Mouse (Mus musculus): ENCODE measurements around the gene Gnpat.

The Gnpat gene

GRCm38 (mm10) chr8:124905482-124905881 is 42.6 kb downstream of the Gnpat start:
- no peak for DNase-seq

- no peak for DNase-seq
Observed at GRCm38 (mm10) chr8:124909936-124910335, 47.1 kb downstream of the Gnpat start.

DNA sequence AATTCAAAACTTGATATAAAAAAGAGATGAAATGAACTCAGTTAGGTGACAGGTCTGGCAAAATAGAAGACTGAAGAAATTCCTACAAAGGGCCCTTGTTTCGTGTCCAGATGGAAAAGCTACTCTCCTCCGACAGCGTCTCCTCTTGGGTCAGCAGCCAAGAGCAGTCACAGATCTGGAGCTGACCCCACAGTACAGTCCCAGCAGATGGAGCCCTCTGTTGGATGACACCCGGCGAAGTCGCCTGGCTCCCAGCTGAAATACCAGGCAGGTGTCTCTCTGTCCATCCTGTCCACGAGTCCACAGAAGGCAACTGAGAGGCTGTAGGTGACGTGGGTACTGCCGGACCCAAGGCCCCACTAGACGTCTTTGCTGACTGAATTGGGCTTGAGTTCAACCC is 47.5 kb downstream of the Gnpat start:
- no peak for DNase-seq

GRCm38 (mm10) chr8:124911938-124912872 is 49.4 kb downstream of the Gnpat start:
- DNase-seq: peak; percentile 45

- DNase-seq: peak; percentile 33
Observed at GRCm38 (mm10) chr8:124914061-124914460, 51.2 kb downstream of the Gnpat start.

DNA sequence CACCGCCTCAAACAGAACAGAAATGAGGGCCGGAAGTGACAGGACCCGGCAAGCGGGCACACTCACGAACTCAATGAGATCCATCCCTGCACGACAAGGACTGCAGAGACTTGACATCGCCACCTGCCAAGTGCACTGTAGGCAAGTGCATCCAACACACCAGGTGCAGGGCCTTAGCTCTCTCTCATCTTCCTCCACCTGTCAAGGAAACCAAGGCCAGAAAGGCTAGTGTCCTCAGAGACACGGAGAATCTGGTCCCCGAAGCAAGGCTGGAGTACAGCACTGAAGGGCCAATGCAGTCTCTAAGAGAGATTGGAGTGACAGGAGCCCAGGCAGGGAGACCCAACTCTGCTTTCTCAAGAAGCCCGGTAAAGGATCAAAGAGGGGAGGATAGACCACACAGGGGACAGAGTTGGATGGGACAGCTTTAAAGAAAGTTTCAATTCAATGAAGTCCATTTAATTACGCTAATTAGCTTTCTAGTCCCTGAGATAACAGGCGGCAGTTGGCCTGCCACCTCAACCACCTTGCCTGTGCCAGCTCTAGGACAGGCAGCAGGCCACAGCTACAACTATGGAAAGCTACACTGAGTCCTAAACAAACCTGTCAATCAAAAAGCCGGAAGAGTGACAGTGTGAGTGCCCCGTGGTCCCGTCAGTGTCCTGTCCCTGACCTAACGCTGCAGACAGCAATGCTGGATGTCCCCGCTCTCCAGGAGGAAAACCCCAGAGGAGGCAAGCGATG is 55.1 kb downstream of the Gnpat start:
- DNase-seq: no peak

- DNase-seq: no peak
Observed at GRCm38 (mm10) chr8:124921369-124922279, 58.8 kb downstream of the Gnpat start.

- DNase-seq: no peak
Observed at GRCm38 (mm10) chr8:124922490-124923089, 59.8 kb downstream of the Gnpat start.

- DNase-seq: no peak
Observed at GRCm38 (mm10) chr8:124923971-124924652, 61.3 kb downstream of the Gnpat start.

- peak; percentile 32 for DNase-seq
Observed at GRCm38 (mm10) chr8:124925544-124926266, 62.9 kb downstream of the Gnpat start.

GRCm38 (mm10) chr8:124926351-124926771 is 63.5 kb downstream of the Gnpat start:
- DNase-seq: peak; percentile 45

DNA sequence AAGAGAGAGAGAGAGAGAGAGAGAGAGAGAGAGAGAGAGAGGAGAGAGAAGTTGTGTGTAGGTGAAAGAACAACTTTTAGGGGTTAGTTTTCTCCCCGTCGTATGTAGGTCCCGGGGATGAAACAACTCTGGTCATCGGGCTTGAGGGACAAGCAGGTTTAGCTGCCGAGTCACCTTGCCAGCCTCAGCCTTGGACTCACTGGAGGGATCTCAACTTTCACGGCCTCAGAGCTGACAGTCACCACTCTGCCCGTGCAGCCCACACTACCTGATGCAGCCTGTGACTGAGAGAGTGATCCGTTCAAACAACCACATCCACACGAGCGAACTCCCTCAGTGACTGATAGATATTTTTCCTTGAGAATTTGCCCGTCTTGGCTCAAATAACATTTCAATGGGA is 66.2 kb downstream of the Gnpat start:
- no peak for DNase-seq

DNA sequence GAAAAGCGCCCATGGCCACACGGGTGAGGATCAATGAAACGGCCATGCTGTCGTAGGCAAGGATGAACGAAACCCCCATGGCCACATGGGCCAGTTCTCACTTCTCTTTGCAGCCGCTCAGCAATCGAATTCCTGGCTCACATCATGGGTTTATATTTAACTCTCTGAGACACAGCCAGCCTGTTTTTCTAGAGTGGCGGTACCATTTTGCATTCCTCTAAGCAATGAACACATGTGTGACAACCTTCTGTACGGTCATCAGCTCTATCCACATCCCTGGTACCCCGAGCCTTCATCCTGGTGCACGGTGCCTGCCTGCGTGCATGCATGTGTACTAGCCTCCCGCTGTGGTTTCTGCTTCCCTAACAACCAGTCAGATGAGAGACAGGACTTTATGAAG is 67.3 kb downstream of the Gnpat start:
- DNase-seq: peak; percentile 23

DNA sequence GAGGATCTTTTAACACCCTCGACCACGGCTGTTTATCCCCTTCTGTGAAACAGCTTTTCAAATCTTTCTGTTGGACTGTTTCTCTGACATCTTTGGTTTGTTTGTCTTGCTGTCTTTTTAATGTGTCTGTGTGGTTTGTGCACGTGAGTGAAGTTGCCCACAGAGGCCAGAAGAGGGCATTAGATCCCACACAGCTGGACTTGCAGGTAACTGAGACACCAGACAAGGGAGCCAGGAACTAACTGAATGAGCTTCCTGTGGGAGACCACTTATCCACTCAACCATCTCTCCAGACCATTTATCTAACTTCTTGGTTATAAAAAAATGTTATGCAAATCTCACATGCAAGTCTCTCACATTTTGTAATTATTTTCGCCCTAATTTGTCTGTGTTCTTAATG is 67.8 kb downstream of the Gnpat start:
- no peak for DNase-seq

DNA sequence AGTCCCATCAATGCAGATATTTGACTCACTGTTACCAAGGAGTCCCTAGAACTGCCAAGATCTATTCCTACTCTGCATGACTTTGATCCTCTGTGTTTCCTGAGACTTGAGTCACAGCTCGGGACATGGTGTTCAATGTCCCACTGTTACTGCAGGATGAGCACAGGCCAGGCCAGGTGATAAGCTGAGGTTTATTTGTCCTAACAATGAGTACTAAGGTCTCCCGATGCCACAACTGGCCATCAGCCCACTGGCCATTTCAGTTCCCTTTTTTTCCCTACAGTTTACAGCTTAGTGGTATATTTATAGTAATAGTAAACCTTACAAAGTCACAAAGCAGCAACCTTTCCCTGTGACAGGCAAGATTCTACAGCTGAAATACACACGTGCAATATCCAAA is 69.6 kb downstream of the Gnpat start:
- DNase-seq: no peak

DNA sequence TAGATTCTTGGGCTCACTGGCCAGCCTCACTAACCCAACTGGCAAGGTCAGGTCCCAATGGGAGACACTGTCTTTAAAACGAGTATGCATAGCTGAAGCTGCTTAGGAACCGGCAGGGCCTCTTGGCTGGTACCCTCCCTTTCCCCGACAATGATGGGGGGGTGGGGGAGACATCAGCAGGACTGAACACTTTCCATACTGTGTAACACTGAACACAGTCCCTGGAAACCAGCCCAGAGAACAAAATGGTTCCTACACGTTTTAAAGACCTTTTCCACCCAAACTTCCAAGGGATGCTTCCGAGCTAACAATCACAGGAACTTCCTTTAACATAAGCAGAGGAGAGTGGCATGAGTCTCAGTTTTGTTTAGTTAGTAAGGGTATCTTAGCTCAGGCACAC is 72.3 kb downstream of the Gnpat start:
- no peak for DNase-seq

- DNase-seq: no peak
Observed at GRCm38 (mm10) chr8:124936699-124937098, 73.9 kb downstream of the Gnpat start.

DNA sequence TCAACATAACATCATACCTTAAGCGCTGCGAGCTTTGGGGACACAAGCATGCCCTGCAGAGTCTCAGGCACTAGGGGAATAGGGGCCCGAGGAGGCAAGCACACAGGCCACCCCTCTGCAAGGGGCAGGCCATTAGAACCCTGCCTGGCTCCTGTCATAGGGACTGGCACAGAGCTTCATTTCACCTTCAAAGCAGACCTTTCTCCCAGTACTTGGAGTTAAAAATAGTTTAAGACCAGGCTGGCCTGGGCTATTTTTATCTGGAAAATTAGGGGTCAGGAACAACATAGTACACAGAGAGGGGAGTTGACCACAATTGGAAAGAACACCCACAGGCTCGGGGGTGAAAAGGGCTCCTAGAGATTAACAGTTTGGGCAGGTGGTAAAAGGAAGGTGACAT is 74.5 kb downstream of the Gnpat start:
- no peak for DNase-seq

Measured in kidney, postnatal 14 days (tissue).